Mouse (Mus musculus) neural tube, embryonic 13.5 days (tissue): Measurements from ENCODE around the gene Samd4. TPM values are rescaled to one million over a fixed set of nuclear protein-coding genes. Genes with fewer than 3 reads are reported as not detected.
A peak's percentile ranks its signal among the peaks of the same experiment; 100 is the strongest.

Source experiments
- ATAC-seq: fragments of 200-750 bp; cut with Nextera tagmentation; 2 replicates; pipeline ENCODE4 v1.8.0; 2017; ENCODE audit warnings: low read depth, mild to moderate bottlenecking, moderate TSS enrichment, moderate library complexity
- H3K27ac ChIP-seq: fragments of 300-500 bp; sonication (generic); replicated peaks from 2 replicates; pipeline ENCODE4 v1.5.1; 2015; ENCODE audit warnings: moderate library complexity, mild to moderate bottlenecking, inconsistent platforms
- H3K27me3 ChIP-seq: fragments of 300-500 bp; sonication (generic); 2 replicates; pipeline ENCODE4 v1.6.1; 2015; ENCODE audit warnings: mild to moderate bottlenecking, inconsistent platforms
- H3K36me3 ChIP-seq: fragments of 300-500 bp; sonication (generic); 2 replicates; pipeline ENCODE4 v1.6.1; 2015; ENCODE audit warnings: mild to moderate bottlenecking, inconsistent platforms
- H3K4me1 ChIP-seq: fragments of 300-500 bp; sonication (generic); replicated peaks from 2 replicates; pipeline ENCODE4 v1.6.1; 2015; ENCODE audit warnings: inconsistent platforms
- H3K4me2 ChIP-seq: fragments of 300-500 bp; sonication (generic); 2 replicates; pipeline ENCODE4 v1.6.1; 2015; ENCODE audit warnings: inconsistent platforms, mild to moderate bottlenecking, moderate library complexity
- H3K4me3 ChIP-seq: fragments of 300-500 bp; sonication (generic); 2 replicates; pipeline ENCODE4 v1.5.1; 2015; ENCODE audit warnings: mild to moderate bottlenecking, inconsistent platforms
- H3K9ac ChIP-seq: fragments of 300-500 bp; sonication (generic); 2 replicates; pipeline ENCODE4 v1.6.1; 2015; ENCODE audit warnings: moderate library complexity, mild to moderate bottlenecking, inconsistent platforms
- H3K9me3 ChIP-seq: fragments of 300-500 bp; sonication (generic); 2 replicates; pipeline ENCODE4 v1.6.1; 2016; ENCODE audit warnings: inconsistent platforms
- WGBS: fragments of 180-500 bp; shearing (Covaris S2); methylation state at CpG from one replicate; pipeline ENCODE4 v1.1.7; 2015; 5-methylcytosine and 5-hydroxymethylcytosine counted together
- polyA plus RNA-seq: library from polyadenylated mRNA; unstranded; fragments of >200 nt; fragmentation: Nextera tagmentation; extraction: Ambion mirVana; gene quantifications from 2 replicates; pipeline ENCODE4 v1.2.1, GENCODE M21; 2015

Gene Samd4
- polyA plus RNA-seq, 1 experiment from 2014 or later, result 3.1 TPM

DNA sequence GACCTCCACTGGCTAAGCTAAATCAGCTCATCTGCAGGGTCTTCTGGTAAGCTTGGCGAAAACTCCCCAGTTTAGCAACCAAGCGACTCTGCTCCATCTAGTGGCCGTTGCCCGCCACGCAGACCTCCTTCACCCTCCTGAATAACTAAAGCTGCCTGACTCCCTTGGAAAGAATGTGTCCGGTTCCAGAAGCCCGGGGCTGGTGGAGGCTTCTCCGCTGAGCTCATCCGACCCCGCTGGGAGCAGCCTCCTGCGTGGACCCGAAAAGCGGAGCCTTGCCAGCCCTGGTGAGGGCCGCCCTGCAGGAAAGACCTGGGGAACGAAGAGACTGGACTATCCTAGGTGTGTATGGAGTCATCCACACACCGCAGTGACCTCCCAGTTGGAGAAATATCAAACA is 204.1 kb downstream of the Samd4 start:
- Histone ChIP-seq H3K27me3 (no peaks in the 10 kb centered on the region), H3K9me3 (no peaks in the 10 kb centered on the region), H3K4me3 (peak overlapping the region; percentile 32), H3K36me3 (no peaks in the 10 kb centered on the region), H3K27ac (no peak overlapping the region), H3K4me1 (peaks cover 12% of the 10 kb centered on the region), H3K9ac (peak overlapping the region; percentile 69), H3K4me2 (peak overlapping the region; percentile 69)
- 3% methylated on average over 16 of the region's 16 CpGs for WGBS
- ATAC-seq, result peak; percentile 93

GRCm38 (mm10) chr14:47087182-47087581 is 204.5 kb downstream of the Samd4 start:
- Histone ChIP-seq H3K36me3 (no peaks in the 10 kb centered on the region), H3K27me3 (no peaks in the 10 kb centered on the region), H3K9me3 (no peaks in the 10 kb centered on the region), H3K4me3 (peak overlapping the region; percentile 32), H3K4me2 (peak overlapping the region; percentile 69), H3K9ac (peak overlapping the region; percentile 69; the same call in 1 of the 2 replicates), H3K27ac (no peak overlapping the region), H3K4me1 (peaks cover 12% of the 10 kb centered on the region)
- WGBS, result 29% methylated on average over 5 of the region's 5 CpGs
- peak; percentile 70 for ATAC-seq

- no peak overlapping the region; the same call in 1 of the 2 replicates for H3K4me2 ChIP-seq
- H3K4me3 ChIP-seq, result no peak overlapping the region
- H3K4me1 ChIP-seq, result peaks cover 12% of the 10 kb centered on the region
- no peak overlapping the region for H3K27ac ChIP-seq
- 88% methylated on average over 12 of the region's 12 CpGs for WGBS
- H3K36me3 ChIP-seq, result no peaks in the 10 kb centered on the region
- ATAC-seq, result no peak
- H3K27me3 ChIP-seq, result no peaks in the 10 kb centered on the region
- no peaks in the 10 kb centered on the region for H3K9me3 ChIP-seq
- no peak overlapping the region for H3K9ac ChIP-seq
These were observed 205.1 kb downstream of the Samd4 start for GRCm38 (mm10) chr14:47087669-47088250.

DNA sequence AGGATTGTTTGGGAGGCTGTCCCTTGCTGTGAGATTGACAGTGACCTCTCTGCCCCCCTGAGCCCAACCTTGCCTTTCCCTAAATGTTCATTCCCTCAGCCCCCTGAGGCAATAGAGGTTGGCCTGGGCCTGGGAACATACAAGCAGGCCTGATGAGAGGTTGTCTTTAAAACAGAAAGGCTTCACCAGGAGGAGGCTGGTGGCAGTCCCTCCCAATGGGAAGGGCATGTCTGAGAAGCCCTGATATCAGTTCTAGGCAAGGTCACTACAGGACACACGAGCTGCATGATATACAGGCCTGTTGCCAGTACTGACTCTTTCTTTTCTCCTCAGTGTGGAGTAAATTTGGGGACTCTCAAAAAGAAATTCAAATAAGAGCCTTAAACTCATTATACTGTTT is 205.7 kb downstream of the Samd4 start:
- Histone ChIP-seq H3K4me2 (no peak overlapping the region), H3K9ac (no peak overlapping the region), H3K27ac (no peak overlapping the region), H3K9me3 (no peaks in the 10 kb centered on the region), H3K27me3 (no peaks in the 10 kb centered on the region), H3K36me3 (no peaks in the 10 kb centered on the region), H3K4me1 (peaks cover 15% of the 10 kb centered on the region), H3K4me3 (no peak overlapping the region)
- WGBS, result 63% methylated on average over 1 of the region's 1 CpGs
- no peak for ATAC-seq

GRCm38 (mm10) chr14:47089153-47089552 is 206.5 kb downstream of the Samd4 start:
- Histone ChIP-seq H3K4me2 (no peak overlapping the region), H3K4me1 (peaks cover 18% of the 10 kb centered on the region), H3K9me3 (no peaks in the 10 kb centered on the region), H3K27ac (no peak overlapping the region), H3K27me3 (no peaks in the 10 kb centered on the region), H3K4me3 (no peak overlapping the region), H3K36me3 (no peaks in the 10 kb centered on the region), H3K9ac (no peak overlapping the region)
- no peak for ATAC-seq
- WGBS, result 62% methylated on average over 6 of the region's 6 CpGs

GRCm38 (mm10) chr14:47091908-47092307 is 209.3 kb downstream of the Samd4 start:
- no peaks in the 10 kb centered on the region for H3K27me3 ChIP-seq
- H3K27ac ChIP-seq, result no peak overlapping the region
- H3K36me3 ChIP-seq, result no peaks in the 10 kb centered on the region
- no peak for ATAC-seq
- H3K4me1 ChIP-seq, result peaks cover 13% of the 10 kb centered on the region
- no peaks in the 10 kb centered on the region for H3K9me3 ChIP-seq
- WGBS, result 95% methylated on average over 6 of the region's 6 CpGs
- no peak overlapping the region for H3K4me2 ChIP-seq
- no peak overlapping the region for H3K4me3 ChIP-seq
- H3K9ac ChIP-seq, result no peak overlapping the region

DNA sequence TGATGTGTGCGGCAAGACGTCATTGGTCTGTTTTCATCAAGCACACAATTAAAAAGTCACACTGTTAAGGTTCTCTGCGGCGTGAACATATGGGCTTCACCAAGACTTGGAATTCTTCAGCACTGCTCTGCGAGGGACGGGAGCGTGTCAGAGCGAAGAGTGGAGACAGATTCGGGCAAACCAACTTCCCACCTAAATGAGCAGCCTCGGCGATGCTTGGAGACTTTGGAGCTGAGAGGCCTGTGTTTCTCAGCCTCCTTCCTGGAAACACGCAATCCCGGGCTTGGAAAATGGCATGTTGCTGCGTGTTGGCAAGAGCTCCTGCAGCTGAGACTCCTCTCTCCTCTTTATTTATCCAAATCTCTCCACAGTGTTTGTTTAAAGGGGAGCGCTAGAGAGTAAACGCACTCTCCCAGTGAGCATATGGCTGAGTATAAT is 210.7 kb downstream of the Samd4 start:
- no peak overlapping the region for H3K4me3 ChIP-seq
- no peak overlapping the region for H3K4me2 ChIP-seq
- no peaks in the 10 kb centered on the region for H3K36me3 ChIP-seq
- H3K4me1 ChIP-seq, result 0 out of 2 replicates have a peak, but pooled peaks cover 10% of the 10 kb centered on the region
- no peaks in the 10 kb centered on the region for H3K9me3 ChIP-seq
- no peak for ATAC-seq
- no peak overlapping the region for H3K9ac ChIP-seq
- no peaks in the 10 kb centered on the region for H3K27me3 ChIP-seq
- WGBS, result 74% methylated on average over 16 of the region's 16 CpGs
- no peak overlapping the region for H3K27ac ChIP-seq

DNA sequence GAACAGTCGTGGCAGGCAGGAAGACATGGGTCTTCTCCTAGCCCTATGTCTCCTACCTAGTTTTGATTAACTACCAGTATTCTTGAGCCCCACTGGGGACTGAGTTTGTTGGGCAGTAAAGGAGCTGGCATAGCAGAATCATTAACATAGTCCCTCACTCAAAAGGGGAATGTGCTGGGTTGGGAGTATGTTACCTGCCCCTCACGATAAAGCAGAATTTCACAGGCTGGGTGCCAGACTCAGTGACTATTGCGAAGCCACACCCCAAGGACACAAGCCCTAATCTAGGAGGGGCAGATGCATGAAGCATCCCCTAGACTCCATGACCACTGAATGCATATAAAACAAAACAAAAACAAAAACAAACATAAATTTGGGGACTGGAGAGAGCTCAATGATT is 212.4 kb downstream of the Samd4 start:
- 0 out of 2 replicates have a peak, but pooled peaks cover 10% of the 10 kb centered on the region for H3K4me1 ChIP-seq
- ATAC-seq, result no peak
- 94% methylated on average over 3 of the region's 3 CpGs for WGBS

DNA sequence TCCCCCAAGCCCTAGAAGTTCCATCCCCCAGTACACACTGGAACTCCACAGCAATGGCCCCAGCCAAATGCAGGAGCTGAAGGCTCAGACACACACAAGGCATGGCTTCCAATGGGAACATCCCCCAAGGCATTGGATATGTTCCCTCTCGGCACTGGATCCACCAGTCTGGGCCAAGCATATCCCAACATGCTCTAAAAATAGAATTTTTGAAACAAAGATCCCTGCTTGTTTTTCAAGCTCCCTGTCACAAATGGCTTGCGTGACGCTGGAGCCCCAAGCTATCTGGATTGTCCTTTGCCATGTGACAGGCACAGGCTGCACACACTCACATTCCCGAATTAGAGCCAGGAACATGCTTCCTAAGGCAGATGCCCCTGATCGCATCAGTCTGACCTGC is 213.7 kb downstream of the Samd4 start:
- ATAC-seq, result no peak

More for the DNA sequence above, 212.4 kb downstream of the Samd4 start:
- H3K27me3 ChIP-seq, result no peaks in the 10 kb centered on the region
- no peaks in the 10 kb centered on the region for H3K9me3 ChIP-seq
- H3K4me3 ChIP-seq, result no peak overlapping the region
- H3K27ac ChIP-seq, result no peak overlapping the region
- no peaks in the 10 kb centered on the region for H3K36me3 ChIP-seq
- H3K4me2 ChIP-seq, result no peak overlapping the region
- H3K9ac ChIP-seq, result no peak overlapping the region

GRCm38 (mm10) chr14:47104246-47105173 is 221.9 kb downstream of the Samd4 start:
- Histone ChIP-seq H3K36me3 (no peaks in the 10 kb centered on the region), H3K4me2 (no peak overlapping the region), H3K27me3 (no peaks in the 10 kb centered on the region), H3K9me3 (no peaks in the 10 kb centered on the region), H3K27ac (no peak overlapping the region), H3K9ac (no peak overlapping the region), H3K4me3 (no peak overlapping the region), H3K4me1 (0 out of 2 replicates have a peak, but pooled peaks cover 4% of the 10 kb centered on the region)
- no peak for ATAC-seq
- WGBS, result 35% methylated on average over 19 of the region's 19 CpGs

More for the DNA sequence above, 213.7 kb downstream of the Samd4 start:
- H3K27ac ChIP-seq, result no peak overlapping the region
- H3K9me3 ChIP-seq, result no peaks in the 10 kb centered on the region
- H3K4me2 ChIP-seq, result no peak overlapping the region
- no peak overlapping the region for H3K9ac ChIP-seq
- H3K4me1 ChIP-seq, result 0 out of 2 replicates have a peak, but pooled peaks cover 10% of the 10 kb centered on the region
- H3K36me3 ChIP-seq, result no peaks in the 10 kb centered on the region
- H3K27me3 ChIP-seq, result no peaks in the 10 kb centered on the region
- 80% methylated on average over 5 of the region's 5 CpGs for WGBS
- H3K4me3 ChIP-seq, result no peak overlapping the region

- Histone ChIP-seq H3K36me3 (no peaks in the 10 kb centered on the region), H3K27ac (no peak overlapping the region), H3K27me3 (no peaks in the 10 kb centered on the region), H3K4me3 (no peak overlapping the region), H3K4me1 (0 out of 2 replicates have a peak, but pooled peaks cover 4% of the 10 kb centered on the region), H3K9ac (no peak overlapping the region), H3K4me2 (no peak overlapping the region), H3K9me3 (no peaks in the 10 kb centered on the region)
- WGBS, result 89% methylated on average over 3 of the region's 3 CpGs
- ATAC-seq, result no peak
These were observed 222.5 kb downstream of the Samd4 start for GRCm38 (mm10) chr14:47105174-47105557.

DNA sequence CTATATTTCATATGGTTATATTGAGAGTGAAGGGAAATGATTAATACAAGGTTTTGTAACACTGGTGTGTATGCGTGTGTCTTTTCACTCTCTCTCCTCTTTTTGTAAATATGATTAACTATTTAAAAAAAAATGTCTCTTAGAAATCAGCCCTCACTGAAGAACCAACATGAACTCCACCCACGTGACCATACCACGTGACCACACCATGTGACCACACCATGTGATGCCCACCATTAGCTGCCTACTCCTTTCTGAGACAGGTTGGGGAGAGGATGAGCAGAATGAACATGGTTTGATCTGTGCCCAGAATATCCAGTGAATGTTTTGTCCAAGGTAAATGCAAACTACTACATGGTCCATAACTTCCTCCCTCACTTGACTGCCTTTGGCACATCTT is 223.1 kb downstream of the Samd4 start:
- no peak overlapping the region for H3K9ac ChIP-seq
- H3K36me3 ChIP-seq, result no peaks in the 10 kb centered on the region
- H3K27ac ChIP-seq, result no peak overlapping the region
- H3K4me1 ChIP-seq, result 0 out of 2 replicates have a peak, but pooled peaks cover 4% of the 10 kb centered on the region
- no peaks in the 10 kb centered on the region for H3K27me3 ChIP-seq
- ATAC-seq, result no peak
- 97% methylated on average over 3 of the region's 3 CpGs for WGBS
- H3K4me2 ChIP-seq, result no peak overlapping the region
- H3K9me3 ChIP-seq, result no peaks in the 10 kb centered on the region
- H3K4me3 ChIP-seq, result no peak overlapping the region
